Mouse (Mus musculus) right cerebral cortex, postnatal 36 days (tissue): Measurements from ENCODE around the gene Fnd3c2.
A peak's percentile ranks its signal among the peaks of the same experiment; 100 is the strongest.
"Not testable (repeated sequence)": the region's sequence is repeated elsewhere in the genome, so short reads cannot be mapped to it uniquely, and the experiment has no call there.

ENCODE experiments used
- DNase-seq, 2 experiments: peaks; one replicate each; pipeline ENCODE4 v3.0.0; 2022; ENCODE audit warnings: low spot score in 2 of 2, mixed read lengths in 1 of 2

The Fnd3c2 gene

DNA sequence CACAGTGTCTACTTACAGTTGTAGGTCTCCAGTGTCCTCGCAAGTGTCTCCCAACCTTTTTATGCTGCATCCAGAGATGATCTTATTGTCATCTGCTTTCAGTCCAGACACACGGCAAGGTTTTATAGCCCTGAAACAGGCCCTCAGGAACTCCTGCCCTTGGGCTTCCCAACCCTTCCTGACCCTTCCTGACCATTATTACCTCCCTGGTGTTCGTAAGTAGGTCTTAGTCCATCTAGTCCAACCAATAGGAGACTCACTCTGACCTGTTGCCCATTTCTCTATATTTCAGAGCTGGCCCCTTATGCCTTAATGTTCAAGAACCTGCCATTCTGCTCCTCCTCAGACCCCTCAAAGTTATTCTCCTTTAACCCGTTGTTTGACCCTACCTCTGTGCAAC is at the start of gene Fnd3c2:
Gene Fnd3c2 (minus strand): TSS at position 101 of the 400 bp plus-strand sequence.
- no peak for DNase-seq

DNA sequence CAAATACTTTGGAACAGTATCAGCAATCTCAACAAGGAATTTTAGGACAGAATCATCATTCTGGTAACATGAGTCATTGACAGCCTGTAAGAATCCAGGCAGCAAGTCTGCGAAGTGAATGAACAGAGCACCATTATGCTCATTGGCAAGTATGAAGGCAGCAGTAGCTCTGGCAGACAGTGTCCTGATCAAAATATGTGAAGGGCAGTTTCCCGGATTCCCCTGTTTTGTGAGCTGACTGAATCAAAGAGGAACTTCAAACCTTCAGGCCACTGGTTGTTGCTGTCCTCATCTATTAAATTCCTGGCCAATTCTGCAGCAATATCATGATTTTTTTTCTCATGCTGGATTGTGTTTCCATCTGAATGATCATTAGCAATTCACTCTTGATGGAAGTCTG is 29.3 kb upstream of the Fnd3c2 start:
- DNase-seq = no peak

DNA sequence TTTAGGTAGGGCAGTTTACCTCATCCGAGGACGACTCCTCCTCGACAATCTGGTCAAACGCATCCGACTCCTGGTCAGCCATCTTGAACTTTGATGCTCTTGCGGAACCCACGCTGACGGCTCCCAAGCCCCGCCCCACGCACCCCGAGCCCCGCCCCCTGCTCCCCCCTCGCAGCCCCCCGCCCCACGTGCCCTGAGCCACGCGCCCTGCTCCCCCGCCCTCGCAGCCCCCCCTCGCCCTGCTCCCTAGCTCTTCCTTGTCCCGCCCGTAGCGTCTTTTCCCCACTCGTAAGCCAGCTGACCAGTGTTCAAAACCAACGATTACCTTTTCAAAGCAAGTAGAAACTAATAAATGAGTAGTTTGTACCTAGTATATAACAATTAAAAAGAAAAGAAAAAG is 34.1 kb downstream of the Fnd3c2 start, which contains the start of gene Taf9b:
Gene Taf9b (minus strand): TSS at position 101 of the 400 bp plus-strand sequence.
- no peak for DNase-seq

GRCm38 (mm10) chrX:106219171-106220032 is 35.8 kb downstream of the Fnd3c2 start:
- peak; percentile 55 to 63 for DNase-seq

- no peak for DNase-seq
Measured at GRCm38 (mm10) chrX:106209100-106209499, 46.1 kb downstream of the Fnd3c2 start.

DNA sequence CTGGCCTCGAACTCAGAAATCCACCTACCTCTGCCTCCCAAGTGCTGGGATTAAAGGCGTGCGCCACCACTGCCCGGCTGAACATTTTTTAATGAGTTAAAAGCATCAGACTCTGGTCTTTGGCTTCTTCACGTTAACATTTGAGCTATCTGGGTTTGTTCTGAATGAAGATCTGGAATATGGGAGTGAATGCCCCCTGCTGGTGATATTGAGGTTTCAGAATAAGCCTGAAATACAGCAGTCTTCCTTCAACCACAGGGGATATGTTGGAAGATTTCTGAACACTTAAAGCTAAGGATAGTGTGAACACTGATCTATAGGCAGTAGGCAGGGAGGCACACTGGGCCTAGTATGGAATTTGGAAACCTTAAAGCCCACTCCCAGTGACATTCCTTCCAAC is 56.3 kb downstream of the Fnd3c2 start:
- DNase-seq = no peak

DNA sequence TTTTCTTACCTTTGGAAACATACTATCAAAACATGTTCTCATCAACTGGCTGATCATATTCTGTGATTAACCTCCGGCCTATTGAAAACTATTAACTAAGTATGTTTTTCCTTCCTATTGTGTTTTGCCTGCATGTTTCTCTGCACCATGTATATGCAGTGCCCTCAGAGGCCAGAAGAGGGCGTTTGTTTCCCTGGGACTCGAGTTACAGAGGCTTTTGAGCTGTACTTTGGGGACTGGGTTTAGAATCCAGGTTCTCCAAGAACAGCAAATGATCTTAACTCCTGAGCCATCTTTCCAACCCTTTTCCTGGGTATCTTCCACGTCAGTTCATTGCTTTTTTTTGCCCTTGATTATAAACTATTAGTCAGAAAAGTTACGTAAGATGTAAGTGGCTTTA is 57.9 kb downstream of the Fnd3c2 start:
- DNase-seq = no peak

- DNase-seq = not testable (repeated sequence)
Measured at GRCm38 (mm10) chrX:106194361-106194760, 60.8 kb downstream of the Fnd3c2 start.

GRCm38 (mm10) chrX:106190091-106190490 is 65.1 kb downstream of the Fnd3c2 start:
- no peak for DNase-seq

- no peak for DNase-seq
Measured at GRCm38 (mm10) chrX:106189356-106189755, 65.8 kb downstream of the Fnd3c2 start.

DNA sequence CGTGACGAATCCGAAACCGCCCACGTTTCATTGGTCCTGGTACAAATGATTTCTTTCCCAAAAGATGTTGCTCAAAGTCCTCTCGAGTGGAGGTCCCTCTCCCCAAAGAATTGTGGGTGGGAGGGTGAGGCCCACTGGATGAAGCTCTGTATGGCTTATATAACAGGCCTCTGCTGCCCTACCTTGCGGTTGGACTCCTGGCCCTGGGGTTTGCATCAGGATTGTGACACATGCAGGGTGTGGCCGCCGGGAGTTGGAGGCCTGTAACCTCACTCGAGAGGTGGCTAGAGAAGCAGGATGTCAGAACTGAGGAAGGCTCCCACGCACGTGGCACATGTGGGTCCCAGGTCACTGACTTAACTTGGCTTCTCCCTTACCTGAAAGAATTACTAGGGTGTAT is 67.4 kb downstream of the Fnd3c2 start:
- no peak for DNase-seq

DNA sequence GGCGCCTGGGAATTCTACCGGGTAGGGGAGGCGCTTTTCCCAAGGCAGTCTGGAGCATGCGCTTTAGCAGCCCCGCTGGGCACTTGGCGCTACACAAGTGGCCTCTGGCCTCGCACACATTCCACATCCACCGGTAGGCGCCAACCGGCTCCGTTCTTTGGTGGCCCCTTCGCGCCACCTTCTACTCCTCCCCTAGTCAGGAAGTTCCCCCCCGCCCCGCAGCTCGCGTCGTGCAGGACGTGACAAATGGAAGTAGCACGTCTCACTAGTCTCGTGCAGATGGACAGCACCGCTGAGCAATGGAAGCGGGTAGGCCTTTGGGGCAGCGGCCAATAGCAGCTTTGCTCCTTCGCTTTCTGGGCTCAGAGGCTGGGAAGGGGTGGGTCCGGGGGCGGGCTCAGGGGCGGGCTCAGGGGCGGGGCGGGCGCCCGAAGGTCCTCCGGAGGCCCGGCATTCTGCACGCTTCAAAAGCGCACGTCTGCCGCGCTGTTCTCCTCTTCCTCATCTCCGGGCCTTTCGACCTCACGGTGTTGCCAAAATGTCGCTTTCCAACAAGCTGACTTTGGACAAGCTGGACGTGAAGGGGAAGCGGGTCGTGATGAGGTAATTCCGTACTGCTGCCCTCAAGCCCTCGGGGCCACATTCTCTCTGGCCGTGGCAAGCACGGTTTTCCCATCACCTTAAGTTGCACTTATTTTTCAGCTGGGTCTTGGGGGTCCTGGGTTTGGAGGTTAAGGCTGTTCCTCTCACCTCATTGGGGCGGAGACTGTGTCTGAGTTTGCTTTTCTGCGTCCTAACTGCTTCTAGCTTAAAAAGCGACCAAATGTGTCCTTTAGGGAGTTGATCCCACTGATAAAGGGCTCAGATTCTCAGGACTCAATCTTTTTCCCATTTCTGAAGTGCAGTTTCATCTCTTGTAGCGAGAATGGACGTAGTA is 68.2 kb downstream of the Fnd3c2 start, which contains the start of gene Pgk1:
Gene Pgk1 (plus strand): TSS at position 388 of the 937 bp plus-strand sequence.
- DNase-seq = peak; percentile 90 to 94

GRCm38 (mm10) chrX:106185706-106186105 is 69.5 kb downstream of the Fnd3c2 start:
- DNase-seq = no peak
